Mouse (Mus musculus) gonadal fat pad, adult 2 months (tissue): ENCODE measurements around the gene Scd2. TPM values are rescaled to one million over a fixed set of nuclear protein-coding genes. Genes with fewer than 3 reads are reported as not detected.
"Not testable (repeated sequence)": the region's sequence is repeated elsewhere in the genome, so short reads cannot be mapped to it uniquely, and the experiment has no call there.

Experiments
- DNase-seq: peaks from one replicate; pipeline ENCODE4 v3.0.0-alpha.2; 2012; ENCODE audit warnings: low read depth
- polyA plus RNA-seq: library from polyadenylated mRNA; depleted of rRNA; stranded (reverse); fragments of >200 nt; gene quantifications from 2 replicates; pipeline ENCODE4 v1.2.3, GENCODE M21; 2012

Gene Scd2
- polyA plus RNA-seq, 1 experiment: 426 TPM

- DNase-seq: no peak
These were observed 18.5 kb downstream of the Scd2 start for GRCm38 (mm10) chr19:44312007-44312360.

GRCm38 (mm10) chr19:44313066-44313465 is 19.6 kb downstream of the Scd2 start:
- no peak for DNase-seq

DNA sequence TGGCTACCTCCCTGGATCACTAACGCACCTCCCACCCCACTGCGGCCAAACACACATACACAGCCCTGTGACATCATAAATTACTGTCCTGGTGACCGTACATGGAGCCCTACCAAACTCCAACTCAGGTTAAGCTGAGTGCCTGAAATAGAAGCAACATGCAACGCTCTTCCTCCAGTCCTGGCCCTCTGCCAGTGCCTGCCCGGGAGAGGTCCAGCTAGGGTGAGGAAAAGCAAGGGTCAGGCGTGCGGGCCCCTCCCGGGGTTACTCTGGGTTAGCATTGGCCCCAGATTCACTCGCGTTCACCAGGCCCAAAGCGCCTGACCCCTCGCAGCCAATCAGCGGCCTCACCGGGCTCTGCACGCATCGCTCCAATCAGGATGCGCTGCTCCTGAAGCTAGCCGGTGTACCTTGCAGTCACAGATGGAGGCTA is 20.9 kb downstream of the Scd2 start:
- no peak for DNase-seq

DNA sequence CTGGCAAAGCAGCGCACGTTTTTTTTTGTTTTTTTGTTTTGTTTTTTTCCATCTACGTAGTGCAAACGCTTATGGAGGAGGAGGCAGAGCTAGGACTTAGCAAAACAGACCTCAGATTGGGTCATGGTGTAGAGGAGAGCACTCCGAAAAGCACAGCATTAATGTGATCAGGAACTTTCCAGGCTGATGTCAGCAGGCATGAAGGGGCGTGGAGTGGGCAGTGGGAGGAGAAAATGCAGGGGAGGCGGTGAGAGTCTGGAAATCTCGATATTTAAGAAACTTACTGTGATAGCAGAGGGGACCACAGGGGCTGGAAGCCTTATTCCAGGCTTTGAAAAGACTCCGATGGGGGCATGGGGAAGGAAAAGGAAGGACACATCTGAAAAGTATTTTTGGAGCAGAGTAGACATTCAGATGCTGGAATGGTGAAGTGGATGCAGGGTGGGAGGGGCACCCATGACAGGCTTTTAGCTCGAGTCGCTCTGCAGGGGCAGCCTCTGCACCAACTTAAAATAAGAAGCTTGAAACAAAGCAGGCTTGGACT is 21.5 kb downstream of the Scd2 start:
- no peak for DNase-seq

DNA sequence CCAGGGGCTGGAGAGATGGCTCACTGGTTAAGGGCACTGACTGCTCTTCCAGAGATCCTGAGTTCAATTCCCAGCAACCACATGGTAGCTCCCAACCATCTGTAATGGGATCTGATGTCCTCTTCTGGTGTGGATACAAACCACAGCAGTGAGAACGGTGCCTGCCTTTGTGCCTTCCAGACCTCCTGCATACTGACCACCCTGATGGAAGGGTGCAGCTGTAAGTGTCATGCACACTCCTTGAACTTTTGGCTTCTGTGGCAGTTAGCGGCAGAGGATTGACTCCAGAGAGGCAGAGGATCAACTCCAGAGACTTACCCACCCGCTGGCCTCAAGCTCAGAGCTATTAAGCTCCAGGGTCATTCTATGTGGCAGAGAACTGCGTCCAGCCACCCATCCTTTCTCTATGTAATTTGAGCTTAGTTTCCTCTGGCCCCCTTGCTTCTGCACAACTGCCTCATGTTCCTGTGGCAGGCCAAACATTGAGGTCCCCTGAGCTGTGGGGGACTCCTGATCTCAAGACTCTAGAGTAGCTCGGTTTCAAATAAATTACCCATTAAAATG is 23.4 kb downstream of the Scd2 start:
- DNase-seq: no peak

GRCm38 (mm10) chr19:44317391-44317790 is 23.9 kb downstream of the Scd2 start:
- no peak for DNase-seq

DNA sequence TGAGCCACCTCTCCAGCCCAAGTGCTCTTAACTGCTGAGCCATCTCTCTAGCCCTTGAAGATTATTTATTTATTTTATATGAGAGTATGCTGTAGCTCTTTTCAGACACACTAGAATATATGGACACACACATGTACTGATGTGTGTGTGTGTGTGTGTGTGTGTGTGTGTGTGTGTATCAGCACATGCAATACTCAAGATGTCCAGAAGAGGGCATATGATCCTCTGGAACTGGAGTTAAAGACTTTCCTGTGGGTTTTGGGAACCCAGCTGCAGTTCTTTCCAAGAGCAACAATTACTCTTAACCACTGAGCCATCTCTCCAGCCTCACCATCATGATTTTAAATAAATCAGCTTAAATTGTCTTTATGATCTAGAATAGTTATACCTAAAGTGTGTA is 25.1 kb downstream of the Scd2 start:
- no peak for DNase-seq

GRCm38 (mm10) chr19:44320316-44320715 is 26.8 kb downstream of the Scd2 start:
- DNase-seq: no peak

DNA sequence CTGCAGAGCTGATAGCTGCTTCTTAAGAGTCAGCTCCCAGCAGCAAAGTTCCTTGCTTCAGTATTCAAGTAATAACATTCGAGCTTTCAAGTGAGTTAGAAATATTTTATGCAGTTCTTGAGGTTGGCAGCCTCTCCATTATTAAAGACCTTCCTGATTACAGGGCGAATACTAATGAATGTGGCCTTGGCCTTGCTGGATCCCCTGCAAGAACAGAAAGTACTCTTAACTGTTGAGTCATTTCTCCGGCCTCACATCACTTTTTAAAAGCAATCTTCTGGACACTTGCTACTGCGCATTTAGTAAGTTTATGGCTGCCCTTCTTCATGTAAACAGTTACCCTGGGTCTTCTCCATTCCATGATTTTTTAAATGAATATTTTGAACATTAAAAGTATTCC is 27.7 kb downstream of the Scd2 start:
- DNase-seq: no peak

- DNase-seq: no peak
These were observed 28.2 kb downstream of the Scd2 start for GRCm38 (mm10) chr19:44321631-44322030.

DNA sequence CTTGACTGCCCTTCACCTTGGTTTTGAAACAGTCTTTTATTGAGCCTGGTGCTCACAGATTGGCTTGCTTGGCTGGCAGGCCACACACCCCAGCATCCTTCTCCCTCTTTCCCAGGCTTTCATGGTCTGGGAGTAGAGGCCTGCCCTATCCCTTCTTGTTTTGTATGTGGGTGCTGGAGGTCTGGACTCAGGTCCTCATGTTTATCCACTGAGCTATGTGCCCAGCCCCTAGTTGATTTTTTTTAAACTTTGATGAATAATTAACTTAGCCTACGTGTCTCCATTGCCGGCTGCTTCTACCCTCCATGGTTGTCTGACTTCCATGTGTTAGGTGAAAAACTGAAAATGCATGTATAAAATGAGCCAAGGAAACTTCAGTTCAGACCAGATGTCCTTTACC is 36.1 kb downstream of the Scd2 start:
- no peak for DNase-seq

GRCm38 (mm10) chr19:44331128-44331527 is 37.7 kb downstream of the Scd2 start:
- DNase-seq: not testable (repeated sequence)

DNA sequence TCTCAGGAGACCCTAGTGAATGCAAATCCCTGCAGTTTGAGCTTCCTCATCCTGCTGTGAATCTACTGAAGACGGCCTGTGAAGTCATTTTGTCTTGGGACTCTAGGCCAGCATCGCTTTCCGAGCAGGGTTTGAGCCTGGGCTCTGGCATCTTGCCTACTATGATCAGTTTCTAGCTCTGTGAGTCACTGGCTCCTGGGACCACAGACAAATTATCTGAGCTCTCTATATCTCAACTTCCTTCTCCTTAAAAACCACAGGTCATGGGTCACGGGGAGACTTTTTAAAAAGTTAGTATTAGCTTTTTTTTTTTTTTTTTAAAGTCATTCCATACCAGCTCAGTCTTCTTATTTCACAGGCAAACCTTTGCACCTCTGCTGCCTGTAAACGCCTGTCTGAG is 38.4 kb downstream of the Scd2 start:
- DNase-seq: no peak

DNA sequence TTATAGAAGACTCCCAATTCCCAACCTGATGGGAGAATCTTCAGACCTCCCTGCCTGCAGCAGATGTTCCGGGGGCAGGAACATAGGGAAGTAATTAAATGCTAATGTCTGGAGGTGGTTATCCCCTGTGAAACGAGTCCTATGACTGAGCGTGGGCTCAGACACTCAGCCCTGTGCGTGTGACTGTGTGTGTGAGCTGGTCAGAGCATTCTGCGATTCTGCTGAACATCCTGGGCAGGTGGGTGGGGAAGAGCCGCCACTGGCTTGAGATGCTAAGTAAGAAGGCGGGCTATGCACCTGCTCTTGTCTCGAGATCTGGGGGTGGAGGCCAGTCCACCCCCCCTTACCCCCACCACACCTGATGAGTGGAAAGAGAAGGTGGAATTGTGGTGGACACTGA is 38.9 kb downstream of the Scd2 start:
- no peak for DNase-seq

GRCm38 (mm10) chr19:44332833-44333623 is 39.6 kb downstream of the Scd2 start, which contains the start of gene Scd4:
Gene Scd4, plus strand, starts transcription at chr19:44333092.
- no peak for DNase-seq

DNA sequence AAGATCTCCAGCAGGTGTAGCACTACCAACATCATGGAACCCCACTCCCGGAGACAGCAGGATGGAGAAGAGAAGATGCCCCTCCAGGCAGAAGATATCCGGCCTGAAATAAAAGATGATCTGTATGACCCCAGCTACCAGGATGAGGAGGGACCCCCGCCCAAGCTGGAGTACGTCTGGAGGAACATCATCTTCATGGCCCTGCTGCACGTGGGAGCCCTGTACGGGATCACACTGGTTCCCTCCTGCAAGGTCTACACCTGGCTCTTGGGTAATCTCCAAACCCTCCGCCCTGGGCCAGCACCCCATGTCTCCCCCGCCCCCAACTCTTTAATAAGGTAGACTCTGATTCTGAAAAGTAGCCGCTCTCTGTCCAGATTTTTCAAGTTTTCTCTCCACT is 40.5 kb downstream of the Scd2 start:
- DNase-seq: no peak

- DNase-seq: no peak
These were observed 42.6 kb downstream of the Scd2 start for GRCm38 (mm10) chr19:44335876-44336662.

GRCm38 (mm10) chr19:44349689-44350088 is 56.2 kb downstream of the Scd2 start:
- no peak for DNase-seq

GRCm38 (mm10) chr19:44351756-44352155 is 58.3 kb downstream of the Scd2 start:
- DNase-seq: no peak
